Mouse (Mus musculus) bone marrow macrophage, adult 2 months (primary cell): ENCODE data around the gene Cbx7. TPM values are rescaled to one million over a fixed set of nuclear protein-coding genes. Genes with fewer than 3 reads are reported as not detected.

Experiments used
- H3K27ac ChIP-seq: 2 replicates; pipeline ENCODE4 v1.5.1; 2012; ENCODE audit warnings: low read depth, low read length; ENCODE audit not compliant: insufficient read depth
- H3K4me1 ChIP-seq: 2 replicates; pipeline ENCODE4 v1.6.1; 2012; ENCODE audit warnings: low read length; ENCODE audit not compliant: control insufficient read depth, insufficient read depth
- H3K4me3 ChIP-seq: 2 replicates; pipeline ENCODE4 v1.5.1; 2012; ENCODE audit warnings: mild to moderate bottlenecking, low read length, moderate library complexity; ENCODE audit not compliant: insufficient read depth
- CTCF ChIP-seq: IDR thresholded peaks from 2 replicates; pipeline ENCODE4 v1.5.1; 2012; ENCODE audit warnings: low read depth, mild to moderate bottlenecking, low read length, moderate library complexity
- POLR2A ChIP-seq: IDR thresholded peaks from 2 replicates; pipeline ENCODE4 v1.6.1; 2012; ENCODE audit warnings: mild to moderate bottlenecking, low read depth, low read length, borderline replicate concordance
- polyA plus RNA-seq: library from polyadenylated mRNA; stranded (reverse); fragments of >200 nt; gene quantifications from 2 replicates; pipeline ENCODE4 v1.2.4, GENCODE M21; 2012; ENCODE audit not compliant: missing spikeins, insufficient read depth, insufficient read length

The Cbx7 gene
- polyA plus RNA-seq, 1 experiment: 18.5 TPM

DNA sequence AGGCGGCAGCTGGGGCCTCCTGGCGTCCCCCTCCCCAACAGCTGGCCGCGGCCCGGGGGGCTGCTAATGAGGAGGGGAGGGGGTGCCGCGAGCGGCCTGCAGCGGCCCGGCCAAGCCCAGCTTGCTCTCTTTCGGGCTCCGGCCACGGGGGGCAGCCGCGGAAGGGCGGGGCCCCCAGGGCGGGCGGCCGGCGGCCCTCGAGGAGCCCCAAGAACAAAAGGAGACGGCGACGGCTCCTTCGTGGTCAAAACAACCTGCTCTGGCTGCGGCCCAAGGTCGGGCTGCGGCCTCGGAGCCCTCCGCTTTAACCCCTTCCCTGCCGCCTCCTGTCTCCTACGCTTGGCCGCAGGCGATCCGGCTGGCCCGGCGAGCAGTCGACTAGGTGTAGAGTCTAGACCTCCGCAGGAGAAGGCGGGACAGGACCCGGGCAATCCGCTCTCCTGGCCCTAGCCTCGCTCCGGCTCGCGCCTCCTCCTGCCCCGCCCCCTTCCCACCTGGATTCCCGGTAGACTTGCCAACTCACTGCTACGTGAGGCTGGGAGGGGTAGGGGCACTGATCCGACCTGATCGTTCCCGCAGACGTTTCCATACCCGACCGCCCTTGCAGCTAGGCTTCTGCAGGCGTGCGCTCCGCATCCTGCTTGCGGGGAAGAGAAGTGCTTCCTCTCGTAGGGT is 41.7 kb upstream of the Cbx7 start:
- H3K27ac ChIP-seq: no peak overlapping the region
- TF ChIP-seq CTCF (no peak), POLR2A (no peak)
- H3K4me3 ChIP-seq: peak overlapping the region; percentile 61
- peaks cover 14% of the 10 kb centered on the region for H3K4me1 ChIP-seq

DNA sequence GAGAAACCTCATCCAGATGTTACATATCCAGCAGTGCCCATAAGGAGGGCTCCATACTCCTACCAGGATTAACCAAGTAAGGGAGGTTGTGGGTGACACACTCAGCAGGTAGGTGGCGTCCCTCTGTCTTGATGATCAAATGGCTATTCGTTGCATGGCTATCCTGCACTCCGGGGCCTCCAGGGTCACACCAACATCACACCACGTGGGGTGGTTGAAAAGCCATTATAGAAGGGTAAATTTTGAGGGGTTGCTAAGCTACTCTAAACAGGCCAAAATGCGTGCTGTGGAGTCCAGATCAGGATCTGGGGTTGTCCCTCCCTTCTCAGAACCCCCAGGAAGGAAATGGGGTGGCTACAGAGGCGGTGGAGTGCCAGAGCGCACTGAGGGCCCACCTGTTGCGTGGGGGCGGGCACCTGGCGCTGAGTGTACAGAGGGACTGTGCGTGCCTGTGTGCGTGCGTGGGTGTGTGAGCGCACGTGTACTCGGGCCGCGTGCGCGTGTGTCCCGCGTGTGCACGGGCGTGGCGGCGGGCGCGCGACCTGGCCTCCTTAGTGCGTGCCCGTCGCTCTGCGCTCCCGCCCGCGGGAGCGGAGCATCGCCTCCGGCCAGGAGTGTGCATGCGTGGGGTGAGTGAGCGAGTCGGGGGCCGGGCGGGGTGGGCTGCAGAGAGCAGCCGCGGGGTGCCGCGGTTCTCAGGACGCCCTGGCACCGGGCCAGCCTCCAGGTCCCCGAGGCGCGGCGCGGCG is 41.0 kb upstream of the Cbx7 start:
- no peak overlapping the region for H3K27ac ChIP-seq
- H3K4me3 ChIP-seq: peak overlapping the region; percentile 61
- peaks cover 14% of the 10 kb centered on the region for H3K4me1 ChIP-seq
- TF ChIP-seq CTCF: no peak

- TF ChIP-seq CTCF (no peak), POLR2A (no peak)
- H3K4me1 ChIP-seq: peaks cover 20% of the 10 kb centered on the region
- no peak overlapping the region for H3K4me3 ChIP-seq
- H3K27ac ChIP-seq: no peak overlapping the region
These were observed 40.3 kb upstream of the Cbx7 start for GRCm38 (mm10) chr15:80011194-80011593.

DNA sequence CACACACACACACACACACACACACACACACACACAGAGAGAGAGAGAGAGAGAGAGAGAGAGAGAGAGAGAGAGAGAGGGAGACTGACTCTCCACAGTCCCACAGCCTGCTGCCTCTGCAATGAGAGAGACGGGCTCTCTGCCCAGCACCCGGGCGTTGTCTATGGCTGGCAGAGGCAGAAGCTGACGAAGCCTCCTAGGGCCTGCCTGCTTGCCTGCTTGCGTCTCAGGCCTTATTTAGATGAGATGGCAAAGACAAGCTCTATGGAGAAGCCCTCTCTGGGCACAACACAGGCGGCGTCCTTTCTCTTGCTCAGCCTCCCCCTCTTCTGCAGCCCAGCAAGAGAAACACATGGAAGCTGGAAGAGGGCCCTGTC is 39.3 kb upstream of the Cbx7 start:
- no peak overlapping the region for H3K27ac ChIP-seq
- H3K4me3 ChIP-seq: no peak overlapping the region
- TF ChIP-seq CTCF (no peak), POLR2A (no peak)
- peaks cover 25% of the 10 kb centered on the region for H3K4me1 ChIP-seq

DNA sequence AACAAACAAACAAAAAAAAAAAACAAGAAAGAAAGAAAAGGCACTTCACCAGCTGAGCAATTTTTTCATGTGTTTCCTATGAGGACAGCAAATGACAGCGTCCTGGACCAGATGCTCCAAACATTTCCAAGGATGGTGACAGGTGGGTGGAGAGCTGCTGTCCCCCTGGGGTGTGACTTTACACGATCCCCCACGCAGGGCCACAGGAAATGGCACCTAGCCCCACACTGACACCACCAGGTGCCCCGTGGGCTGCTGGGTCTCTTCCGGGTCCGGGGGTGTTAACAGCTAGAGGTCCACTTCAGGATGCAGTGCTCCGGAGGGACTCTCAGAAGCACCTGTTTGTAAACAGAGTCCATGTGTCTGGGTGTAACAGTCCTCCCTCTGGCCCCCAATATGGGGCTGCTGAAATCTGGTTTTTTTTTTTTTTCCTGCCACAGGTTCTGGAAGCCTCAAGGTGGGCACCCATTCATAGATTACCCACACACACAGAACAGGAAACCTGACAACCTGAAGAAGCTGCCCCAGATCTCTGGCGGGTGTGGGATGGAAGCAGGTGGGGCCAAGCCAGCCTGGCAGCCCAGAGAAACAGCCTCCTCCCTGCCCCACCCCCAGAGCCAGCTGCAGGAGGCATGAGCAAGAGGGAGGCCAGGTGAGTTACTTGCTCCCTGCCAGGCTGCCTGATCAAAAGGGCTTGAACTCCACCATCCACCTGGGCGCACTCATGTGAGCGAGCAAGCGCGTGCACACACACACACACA is 38.7 kb upstream of the Cbx7 start:
- no peak overlapping the region for H3K4me3 ChIP-seq
- H3K27ac ChIP-seq: no peak overlapping the region
- H3K4me1 ChIP-seq: peaks cover 22% of the 10 kb centered on the region
- TF ChIP-seq CTCF: no peak

- Histone ChIP-seq H3K27ac (no peak overlapping the region), H3K4me1 (peaks cover 22% of the 10 kb centered on the region), H3K4me3 (no peak overlapping the region)
- TF ChIP-seq CTCF (no peak), POLR2A (no peak)
These were observed 37.5 kb upstream of the Cbx7 start for GRCm38 (mm10) chr15:80008461-80008860.

DNA sequence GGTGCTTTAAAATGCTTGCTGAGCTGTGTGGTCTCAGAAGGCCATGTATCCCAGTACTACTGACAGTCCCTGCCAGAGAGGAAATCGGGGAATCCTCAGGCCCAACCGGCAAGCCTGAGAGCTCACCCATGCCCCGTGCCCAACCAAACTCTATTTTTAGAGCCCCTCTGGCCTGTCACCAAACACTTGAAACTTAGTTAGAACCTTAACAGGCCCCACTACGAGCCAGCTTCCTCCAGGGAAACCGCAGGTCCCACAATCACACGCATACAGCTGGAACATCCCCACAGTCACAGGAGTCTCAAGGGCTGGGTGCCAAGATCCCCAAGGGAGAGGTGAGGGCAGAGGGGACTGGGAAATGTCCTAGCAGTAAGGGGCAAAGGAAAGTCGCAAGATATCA is 35.2 kb upstream of the Cbx7 start:
- TF ChIP-seq POLR2A: no peak
- TF ChIP-seq CTCF: no peak
- Histone ChIP-seq H3K4me3 (no peak overlapping the region), H3K27ac (no peak overlapping the region), H3K4me1 (peaks cover 17% of the 10 kb centered on the region)

DNA sequence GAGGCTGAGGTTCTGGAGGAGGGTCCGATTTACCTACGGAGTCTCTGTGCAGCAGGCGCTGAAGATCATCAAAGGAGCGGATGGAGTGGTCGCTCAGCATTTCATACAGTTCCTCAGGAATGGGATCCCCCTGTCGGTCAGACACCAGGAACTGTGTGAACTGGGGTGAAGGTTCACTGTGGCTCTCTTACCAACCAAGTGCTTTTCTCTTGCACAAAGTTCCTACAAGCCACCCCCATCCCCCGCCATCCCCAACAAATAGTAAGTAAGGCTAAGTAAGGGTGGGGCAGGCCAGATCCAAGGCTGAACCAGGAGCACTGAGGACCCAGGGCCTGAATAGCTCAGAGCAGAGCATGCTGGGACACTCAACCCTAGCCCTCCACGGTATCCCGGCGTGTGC is 34.5 kb upstream of the Cbx7 start:
- Histone ChIP-seq H3K4me3 (no peak overlapping the region), H3K27ac (no peak overlapping the region), H3K4me1 (peaks cover 16% of the 10 kb centered on the region)
- no peak for TF ChIP-seq CTCF
- no peak for TF ChIP-seq POLR2A

DNA sequence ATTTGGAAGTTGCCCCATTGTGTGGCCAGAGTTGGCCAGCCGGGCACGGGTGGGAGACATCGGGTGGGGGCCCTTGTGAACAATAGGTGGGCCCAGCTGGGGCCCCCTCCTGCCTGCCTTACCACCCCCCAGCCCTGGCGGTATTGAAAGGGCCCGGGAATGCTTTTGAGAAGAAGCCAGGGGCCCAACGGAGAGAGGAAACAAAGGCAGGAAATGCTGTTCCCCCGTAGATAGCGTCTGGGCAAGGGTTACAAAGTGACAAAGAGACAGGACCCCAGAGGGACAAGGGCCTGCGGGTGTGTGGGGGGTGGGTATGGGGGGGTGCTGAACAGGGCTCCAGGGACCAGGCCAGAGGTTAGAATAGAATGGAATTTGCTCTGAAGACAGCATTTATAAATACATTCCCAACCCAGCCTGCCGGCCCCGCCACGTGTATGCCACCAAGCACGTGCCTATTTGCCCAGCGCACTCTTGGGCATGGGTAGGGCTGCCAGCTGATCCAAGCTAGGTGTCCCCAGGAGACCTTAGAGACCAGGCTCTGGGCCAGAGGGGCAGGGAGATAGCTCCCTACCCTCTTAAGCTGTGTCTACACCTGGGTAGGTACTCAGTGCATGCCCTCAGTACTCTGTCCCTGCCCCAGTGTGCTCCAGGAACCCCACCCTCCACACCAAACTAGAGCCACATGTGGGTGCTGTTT is 33.9 kb upstream of the Cbx7 start:
- H3K27ac ChIP-seq: no peak overlapping the region
- peaks cover 16% of the 10 kb centered on the region for H3K4me1 ChIP-seq
- H3K4me3 ChIP-seq: no peak overlapping the region
- TF ChIP-seq POLR2A: no peak
